Mouse (Mus musculus): ENCODE data around the gene Gm13279. TPM values are rescaled to one million over a fixed set of nuclear protein-coding genes. Genes with fewer than 3 reads are reported as not detected.

Gm13279 gene
- polyA plus RNA-seq (2014; fragmentation: Illumina TruSeq; extraction: RNeasy Lipid Tissue Mini Kit (QIAGEN cat#74804); ENCODE audit: low read depth, low replicate concordance), result not detected

GRCm38 (mm10) chr4:88797097-88797496 is at the start of gene Gm13279:
Gm13279 (plus strand) TSS chr4:88797397.

GRCm38 (mm10) chr4:88754818-88755340 is 42.3 kb upstream of the Gm13279 start, which contains the start of gene Gm13271:
Gm13271 (plus strand) TSS chr4:88754868.

GRCm38 (mm10) chr4:88759610-88760268 is 37.5 kb upstream of the Gm13279 start, which contains the start of gene Gm13283:
Gm13283 (plus strand) TSS chr4:88760119.

GRCm38 (mm10) chr4:88773534-88773933 is 23.7 kb upstream of the Gm13279 start, which contains the start of gene Gm13290:
Gm13290 (plus strand) TSS chr4:88773834.

GRCm38 (mm10) chr4:88776622-88777021 is 20.6 kb upstream of the Gm13279 start, which contains the start of gene Gm13289:
Gm13289 (plus strand) TSS chr4:88776922.

GRCm38 (mm10) chr4:88779550-88779949 is 17.6 kb upstream of the Gm13279 start, which contains the start of gene Gm13272:
Gm13272 (plus strand) TSS chr4:88779850.

GRCm38 (mm10) chr4:88781831-88782230 is 15.4 kb upstream of the Gm13279 start, which contains the start of gene Ifnz:
Ifnz (plus strand) TSS chr4:88782131.

GRCm38 (mm10) chr4:88785409-88785808 is 11.8 kb upstream of the Gm13279 start, which contains the start of gene Gm13276:
Gm13276 (plus strand) TSS chr4:88785709.

GRCm38 (mm10) chr4:88788402-88788801 is 8.8 kb upstream of the Gm13279 start, which contains the start of gene Gm13277:
Gm13277 (plus strand) TSS chr4:88788632.

GRCm38 (mm10) chr4:88791250-88791649 is 5.9 kb upstream of the Gm13279 start, which contains the start of gene Gm13278:
Gm13278 (plus strand) TSS chr4:88791550.

GRCm38 (mm10) chr4:88793936-88794675 is 3.1 kb upstream of the Gm13279 start, which contains the start of gene Gm13275:
Gm13275 (plus strand) TSS chr4:88794487.

GRCm38 (mm10) chr4:88799365-88799764 is 2.2 kb downstream of the Gm13279 start, which contains the start of gene Gm13285:
Gm13285 (plus strand) TSS chr4:88799665.

GRCm38 (mm10) chr4:88802954-88803353 is 5.8 kb downstream of the Gm13279 start, which contains the start of gene Gm13287:
Gm13287 (plus strand) TSS chr4:88803254.

GRCm38 (mm10) chr4:88805231-88805630 is 8.0 kb downstream of the Gm13279 start, which contains the start of gene Gm13288:
Gm13288 (plus strand) TSS chr4:88805531.

GRCm38 (mm10) chr4:88815928-88816327 is 18.7 kb downstream of the Gm13279 start, which contains the start of gene Ifna7:
Ifna7 (plus strand) TSS chr4:88816228.

GRCm38 (mm10) chr4:88819659-88820058 is 22.5 kb downstream of the Gm13279 start, which contains the start of gene Ifna11:
Ifna11 (plus strand) TSS chr4:88819959.

GRCm38 (mm10) chr4:88827116-88827515 is 29.9 kb downstream of the Gm13279 start, which contains the start of gene Ifna6:
Ifna6 (plus strand) TSS chr4:88827416.

GRCm38 (mm10) chr4:88835225-88835624 is 38.0 kb downstream of the Gm13279 start, which contains the start of gene Ifna5:
Ifna5 (plus strand) TSS chr4:88835525.

GRCm38 (mm10) chr4:88841438-88841911 is 44.3 kb downstream of the Gm13279 start, which contains the start of gene Ifna4:
Ifna4 (plus strand) TSS chr4:88841861.

